Mouse (Mus musculus) heart, adult 11 months (tissue): Measurements from ENCODE around the gene Hist1h4h.
"Not testable (repeated sequence)": the region's sequence is repeated elsewhere in the genome, so short reads cannot be mapped to it uniquely, and the experiment has no call there.

Source experiments
- DNase-seq: peaks from one replicate; pipeline ENCODE4 v3.0.0; 2022

The Hist1h4h gene

DNA sequence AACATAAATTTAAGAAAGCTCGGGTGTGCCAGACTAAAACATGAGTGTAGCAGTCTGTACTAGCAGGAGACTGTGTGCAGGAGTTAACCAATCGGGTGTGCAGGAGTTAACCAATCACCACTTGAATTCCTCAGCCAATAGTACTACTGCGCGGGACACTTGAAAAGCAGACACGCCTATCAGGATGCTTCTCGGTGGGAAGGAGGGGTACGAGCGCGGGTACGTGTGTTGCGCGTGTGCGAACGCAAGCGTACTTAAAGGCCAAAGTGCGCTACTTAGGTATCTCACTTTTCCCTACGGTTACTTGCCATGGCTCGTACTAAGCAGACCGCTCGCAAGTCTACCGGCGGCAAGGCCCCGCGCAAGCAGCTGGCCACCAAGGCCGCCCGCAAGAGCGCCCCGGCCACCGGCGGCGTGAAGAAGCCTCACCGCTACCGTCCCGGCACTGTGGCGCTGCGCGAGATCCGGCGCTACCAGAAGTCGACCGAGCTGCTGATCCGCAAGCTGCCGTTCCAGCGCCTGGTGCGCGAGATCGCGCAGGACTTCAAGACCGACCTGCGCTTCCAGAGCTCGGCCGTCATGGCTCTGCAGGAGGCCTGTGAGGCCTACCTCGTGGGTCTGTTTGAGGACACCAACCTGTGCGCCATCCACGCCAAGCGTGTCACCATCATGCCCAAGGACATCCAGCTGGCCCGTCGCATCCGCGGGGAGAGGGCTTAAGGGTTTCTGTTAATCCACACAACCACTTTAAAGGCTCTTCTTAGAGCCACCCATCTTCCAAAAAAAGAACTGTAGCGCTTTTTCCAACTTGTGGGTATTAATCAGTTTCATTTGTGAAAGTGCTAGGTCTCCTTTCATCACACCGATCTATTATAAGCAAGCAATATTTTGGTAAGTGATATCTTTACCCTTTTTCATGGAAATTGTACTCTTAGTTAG lies 4.6 kb downstream of the Hist1h4h start, which contains the start of gene Hist1h3g:
Gene Hist1h3g (plus strand): TSS at position 286 of the 939 bp plus-strand sequence.
- DNase-seq: peak; percentile 99

DNA sequence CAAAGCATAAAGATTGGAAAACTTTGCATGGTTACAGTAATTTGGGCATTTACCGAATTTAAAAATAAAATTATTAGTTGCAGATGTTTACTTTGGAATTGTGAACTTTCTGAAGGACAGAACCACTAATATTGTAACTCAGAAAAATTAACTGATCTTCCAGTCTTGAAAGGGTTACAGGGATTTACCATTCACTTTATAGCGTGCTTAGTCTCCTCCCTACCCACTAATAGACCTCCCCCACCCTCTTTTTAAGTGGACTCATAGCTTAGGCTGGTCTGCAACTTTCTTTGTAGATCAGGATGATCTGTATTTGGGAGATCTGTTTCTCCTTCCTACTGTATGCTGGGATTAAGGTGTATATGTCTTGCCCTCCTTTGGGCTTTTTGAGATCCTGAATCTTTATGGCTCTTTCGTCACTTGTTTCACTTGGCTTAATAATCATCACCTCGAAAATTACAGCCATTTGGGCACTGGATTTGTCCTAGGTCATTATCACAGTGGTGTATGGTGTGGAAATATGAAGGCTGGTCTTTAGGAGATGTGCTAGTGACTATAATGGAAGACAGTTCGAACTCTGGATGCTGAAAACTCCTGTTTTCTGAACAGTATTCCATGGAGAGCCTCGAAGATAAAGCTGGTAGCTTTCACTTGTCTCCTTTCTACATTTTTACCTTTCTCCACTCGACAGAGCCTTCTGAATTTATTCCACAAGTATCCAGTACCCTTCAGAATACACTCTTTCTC lies 5.4 kb downstream of the Hist1h4h start:
- peak; percentile 27 for DNase-seq

DNA sequence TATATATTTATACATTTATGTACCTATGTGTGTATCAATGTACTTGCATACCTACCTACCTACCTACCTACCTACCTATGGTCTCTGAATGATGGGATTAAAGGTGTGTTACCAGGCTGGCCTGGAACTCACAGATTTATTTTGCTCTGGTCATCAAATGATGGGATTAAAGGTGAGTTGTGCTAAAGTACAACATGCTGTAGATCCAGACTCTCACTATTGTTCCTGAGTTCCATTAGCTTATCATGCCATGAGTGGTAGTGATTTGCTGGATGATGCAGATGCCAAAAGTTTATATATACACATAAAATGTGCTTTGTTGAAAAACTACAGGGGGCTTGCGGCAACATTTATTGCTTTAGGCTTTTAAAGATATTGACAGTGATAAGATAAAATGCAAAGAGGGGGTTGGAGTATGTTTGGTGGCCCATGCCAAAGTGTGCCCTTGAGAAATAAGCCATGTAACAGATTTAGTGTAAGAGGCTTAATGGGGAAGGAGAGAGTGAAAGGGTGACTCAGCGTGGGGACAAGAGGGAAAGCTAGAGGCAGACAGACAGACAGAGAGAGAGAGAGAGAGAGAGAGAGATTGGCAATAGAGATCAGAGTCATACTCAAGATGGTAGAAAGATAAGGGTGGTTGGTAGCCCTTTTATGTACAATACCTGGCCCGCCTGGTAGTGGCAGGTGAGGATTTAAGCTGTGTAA lies 6.3 kb downstream of the Hist1h4h start:
- DNase-seq: peak; percentile 73

DNA sequence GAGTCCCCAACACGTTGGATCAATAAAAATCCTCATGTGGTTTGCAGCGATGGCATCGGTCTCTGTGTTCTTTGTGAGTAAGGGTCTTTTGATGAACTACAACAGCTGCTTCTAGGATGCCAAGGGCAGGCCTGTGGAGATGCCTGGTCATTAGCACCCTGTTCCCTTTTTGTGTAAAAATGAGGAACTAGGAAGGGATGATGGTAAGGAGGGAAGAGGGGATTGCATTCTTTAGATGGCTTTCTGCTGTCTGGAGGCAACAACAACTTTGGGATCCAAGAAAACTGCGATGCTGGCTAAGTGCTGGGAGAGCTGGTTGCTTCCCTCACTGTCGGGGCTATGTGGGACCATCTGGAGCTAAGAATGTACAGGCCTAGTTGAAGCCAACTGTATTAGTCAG lies 7.4 kb downstream of the Hist1h4h start:
- peak; percentile 85 for DNase-seq

DNA sequence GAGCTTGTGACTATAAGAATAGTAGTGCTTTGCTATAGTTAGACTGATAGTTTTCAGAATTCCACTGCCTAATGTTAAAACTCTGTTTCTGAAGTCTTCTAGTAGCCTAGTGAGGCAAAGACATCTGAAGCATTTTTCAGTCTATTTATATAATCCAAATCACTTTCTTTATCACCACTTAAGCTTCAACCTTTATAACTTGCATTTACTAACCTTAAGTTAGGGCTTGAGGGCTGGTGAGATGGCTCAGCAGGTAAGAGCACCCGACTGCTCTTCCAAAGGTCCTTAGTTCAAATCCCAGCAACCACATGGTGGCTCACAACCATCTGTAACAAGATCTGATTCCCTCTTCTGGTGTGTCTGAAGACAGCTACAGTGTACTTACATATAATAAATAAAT lies 9.0 kb downstream of the Hist1h4h start:
- peak; percentile 17 for DNase-seq

DNA sequence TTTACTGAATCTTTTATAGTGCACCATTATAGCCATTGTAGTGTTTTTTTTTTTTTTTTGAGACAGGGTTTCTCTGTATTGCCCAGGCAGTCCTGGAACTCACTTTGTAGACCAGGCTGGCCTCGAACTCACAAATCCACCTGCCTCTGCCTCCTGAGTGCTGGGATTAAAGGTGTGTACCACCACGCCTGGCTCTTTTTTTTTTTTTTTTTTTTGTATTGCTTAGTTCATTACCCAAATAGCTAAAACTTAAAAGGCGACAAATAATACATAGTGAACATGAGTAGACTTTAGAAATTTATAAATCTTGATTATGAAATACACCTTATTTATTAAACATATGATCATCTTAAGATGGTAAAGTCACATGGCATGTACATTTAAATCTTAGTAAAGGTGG lies 10.6 kb downstream of the Hist1h4h start:
- DNase-seq: peak; percentile 22

- peak; percentile 84 for DNase-seq
Measured at GRCm38 (mm10) chr13:23542225-23542980, 11.6 kb downstream of the Hist1h4h start.

- DNase-seq: peak; percentile 99
Measured at GRCm38 (mm10) chr13:23542999-23543607, 12.3 kb downstream of the Hist1h4h start, which contains the start of gene Hist1h2bh. Gene Hist1h2bh (minus strand): TSS chr13:23543392.

GRCm38 (mm10) chr13:23543965-23544786 lies 13.3 kb downstream of the Hist1h4h start, which contains the start of gene Hist1h3f:
Gene Hist1h3f (plus strand): TSS chr13:23544052.
- DNase-seq: peak; percentile 98

GRCm38 (mm10) chr13:23544787-23545120 lies 13.9 kb downstream of the Hist1h4h start:
- not testable (repeated sequence) for DNase-seq

DNA sequence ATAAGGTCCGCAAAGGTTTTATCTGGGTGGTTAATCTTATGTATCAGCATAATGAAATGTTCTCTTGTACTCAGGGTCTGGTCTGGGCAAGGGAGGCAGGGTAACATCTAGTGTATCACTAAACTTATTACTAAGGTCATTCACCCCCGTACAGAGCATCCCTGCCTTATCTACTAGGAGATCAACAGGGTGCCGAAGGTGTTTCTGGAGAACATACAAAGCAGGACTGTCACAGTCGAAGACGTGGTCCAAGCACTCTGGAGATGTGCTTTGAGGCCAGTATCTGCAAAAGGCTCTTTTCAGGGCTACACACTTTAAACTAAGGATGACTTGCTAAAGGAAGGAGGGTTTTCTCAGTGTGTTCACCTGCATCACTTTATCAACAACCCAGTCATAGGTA lies 15.8 kb downstream of the Hist1h4h start:
- peak; percentile 69 for DNase-seq

GRCm38 (mm10) chr13:23550761-23551145 lies 19.9 kb downstream of the Hist1h4h start:
- DNase-seq: no peak

DNA sequence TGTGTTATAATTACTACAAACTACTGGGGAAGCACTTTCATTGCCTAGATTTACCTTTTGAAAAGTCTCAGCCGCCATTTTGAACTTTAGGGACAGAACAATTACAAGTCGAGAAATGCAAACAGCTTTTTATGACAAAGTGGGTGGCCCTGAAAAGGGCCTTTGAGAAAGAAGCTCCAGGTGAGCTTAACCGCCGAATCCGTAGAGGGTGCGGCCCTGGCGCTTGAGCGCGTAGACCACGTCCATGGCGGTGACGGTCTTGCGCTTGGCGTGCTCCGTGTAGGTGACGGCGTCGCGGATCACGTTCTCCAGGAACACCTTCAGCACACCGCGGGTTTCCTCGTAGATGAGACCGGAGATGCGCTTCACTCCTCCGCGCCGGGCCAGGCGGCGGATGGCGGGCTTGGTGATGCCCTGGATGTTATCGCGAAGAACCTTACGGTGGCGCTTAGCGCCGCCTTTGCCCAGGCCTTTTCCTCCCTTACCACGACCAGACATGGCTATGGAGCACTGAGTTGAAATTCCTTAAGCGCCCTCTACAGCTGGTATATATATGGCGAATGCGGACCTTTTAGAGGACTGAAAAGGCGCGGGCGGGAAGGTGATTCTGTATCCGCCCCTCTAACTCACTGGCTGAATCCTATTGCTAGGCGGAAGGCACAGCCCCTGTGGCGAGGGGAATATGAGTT lies 20.4 kb downstream of the Hist1h4h start, which contains the start of gene Hist1h4f:
Gene Hist1h4f (minus strand): TSS at position 503 of the 689 bp plus-strand sequence.
- DNase-seq: peak; percentile 98

- DNase-seq: no peak
Measured at GRCm38 (mm10) chr13:23551931-23552914, 21.4 kb downstream of the Hist1h4h start.

- DNase-seq: no peak
Measured at GRCm38 (mm10) chr13:23552962-23553361, 22.1 kb downstream of the Hist1h4h start, which contains the start of gene Hist1h1d. Gene Hist1h1d (plus strand): TSS chr13:23553262.

- DNase-seq: no peak
Measured at GRCm38 (mm10) chr13:23554393-23554792, 23.5 kb downstream of the Hist1h4h start.

- peak; percentile 98 for DNase-seq
Measured at GRCm38 (mm10) chr13:23554925-23555838, 24.3 kb downstream of the Hist1h4h start.
